Mouse (Mus musculus): ENCODE results near the gene Hif3a.

The Hif3a gene

DNA sequence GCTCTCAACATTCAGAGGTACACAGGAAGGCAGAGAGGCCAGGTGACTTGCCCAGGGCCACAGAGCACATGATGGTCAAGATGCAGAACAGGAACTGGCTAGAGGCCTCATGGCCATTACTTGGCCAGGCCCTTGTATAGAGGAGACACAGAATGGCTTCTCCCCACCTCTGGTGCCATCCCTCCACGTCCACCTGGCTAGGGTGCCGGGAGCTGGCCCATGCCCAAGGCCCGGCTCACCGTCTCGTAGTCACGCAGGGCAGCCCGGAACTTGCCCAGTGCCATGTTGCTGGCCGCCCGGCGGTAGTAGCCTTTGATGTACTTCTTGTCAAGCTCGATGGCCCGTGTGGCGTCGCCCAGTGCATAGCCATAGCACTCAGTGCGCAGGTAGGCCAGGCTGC lies 40.1 kb downstream of the Hif3a start:
- no peak for DNase-seq

DNA sequence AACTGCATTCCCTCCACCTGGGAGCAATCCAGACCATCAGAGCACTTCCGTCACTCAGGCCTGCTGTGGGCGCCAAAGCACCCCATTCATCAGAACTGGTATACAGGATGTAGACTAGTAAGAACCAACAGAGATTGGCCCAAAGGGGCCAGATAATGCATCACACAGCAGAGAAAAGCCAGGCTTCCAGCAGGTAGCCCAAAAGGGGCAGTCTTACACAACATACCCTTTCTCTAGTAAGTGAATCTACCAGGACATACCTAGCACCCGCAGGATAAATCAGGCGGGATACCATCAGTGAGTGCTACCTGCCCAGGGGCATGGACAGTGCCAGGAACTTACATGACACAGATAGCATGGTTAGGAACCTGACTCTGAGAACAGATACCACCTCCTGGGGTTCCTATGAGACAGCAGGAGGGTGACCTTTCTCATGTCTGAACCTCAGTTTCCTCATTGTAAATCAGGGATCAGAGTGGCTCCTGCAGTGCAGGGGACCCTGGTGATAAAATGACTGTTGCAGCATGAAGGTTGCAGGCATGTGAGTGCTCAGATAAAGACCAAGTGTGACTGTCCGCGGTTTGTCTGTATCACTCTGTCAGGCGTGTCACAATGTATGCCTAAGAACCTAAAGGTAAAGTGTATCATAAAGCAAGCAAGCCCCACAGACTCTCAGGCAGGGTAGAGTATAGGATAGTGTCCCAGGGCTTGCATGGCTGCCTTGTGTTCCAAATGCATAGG lies 42.6 kb downstream of the Hif3a start:
- no peak for DNase-seq

DNA sequence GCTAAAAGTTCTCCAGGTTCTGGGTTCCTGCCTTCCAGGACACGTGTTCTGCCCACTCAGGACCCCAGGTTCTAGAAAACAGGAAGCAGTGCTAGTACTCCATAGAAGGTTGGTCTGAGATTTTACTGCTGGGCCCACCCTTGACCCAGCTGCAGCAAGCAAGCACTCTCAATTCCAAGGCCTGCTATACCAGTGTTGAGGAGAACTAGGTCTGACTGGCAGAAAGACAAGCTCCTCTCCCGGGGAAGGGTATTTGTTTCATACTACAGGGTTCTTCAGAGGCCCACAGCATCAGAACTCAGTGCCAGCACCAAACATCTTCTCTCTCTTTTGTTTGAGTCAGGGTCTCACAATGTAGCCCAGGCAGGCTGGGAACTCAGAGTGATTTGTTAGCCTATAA lies 44.3 kb downstream of the Hif3a start:
- no peak for DNase-seq

DNA sequence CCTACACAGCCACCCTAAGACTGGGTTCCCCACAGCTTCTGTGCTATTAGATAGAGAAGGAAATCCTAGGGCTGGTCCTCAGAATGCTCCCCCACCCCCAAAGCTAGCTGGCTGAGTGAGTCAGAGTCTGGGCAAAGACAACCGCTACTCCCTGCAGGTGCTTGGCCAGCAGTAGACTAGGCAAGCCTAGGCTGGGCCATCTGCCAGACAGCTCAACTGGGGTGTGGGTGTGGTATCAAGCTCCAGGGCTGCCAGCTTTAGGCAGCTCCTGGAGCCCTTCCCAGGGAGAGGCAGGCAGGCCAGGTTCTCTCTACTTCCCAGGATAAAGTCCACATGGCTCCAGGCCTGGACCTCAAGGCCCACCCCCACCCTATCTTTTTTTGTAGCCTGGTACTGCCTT lies 45.2 kb downstream of the Hif3a start:
- peak; percentile 39 for DNase-seq

DNA sequence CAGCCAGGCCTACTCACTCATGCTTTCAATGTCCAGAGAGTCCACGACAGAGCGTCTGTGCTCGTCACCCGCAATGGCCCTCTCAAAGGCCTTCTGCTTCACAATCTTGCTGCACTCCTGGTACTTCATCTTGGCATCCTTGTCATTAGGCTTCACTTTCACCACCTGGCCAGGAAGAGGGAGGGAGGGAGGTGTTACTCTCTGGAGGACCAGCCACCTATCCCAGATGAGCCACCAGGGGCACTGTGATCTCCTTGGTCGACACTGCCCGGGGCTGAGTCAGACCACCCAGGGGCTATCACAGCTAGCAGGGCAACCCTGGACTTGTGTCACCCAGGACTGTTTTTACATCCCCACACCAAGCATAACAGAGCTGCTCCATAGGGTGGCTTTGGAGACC lies 46.8 kb downstream of the Hif3a start:
- no peak for DNase-seq

DNA sequence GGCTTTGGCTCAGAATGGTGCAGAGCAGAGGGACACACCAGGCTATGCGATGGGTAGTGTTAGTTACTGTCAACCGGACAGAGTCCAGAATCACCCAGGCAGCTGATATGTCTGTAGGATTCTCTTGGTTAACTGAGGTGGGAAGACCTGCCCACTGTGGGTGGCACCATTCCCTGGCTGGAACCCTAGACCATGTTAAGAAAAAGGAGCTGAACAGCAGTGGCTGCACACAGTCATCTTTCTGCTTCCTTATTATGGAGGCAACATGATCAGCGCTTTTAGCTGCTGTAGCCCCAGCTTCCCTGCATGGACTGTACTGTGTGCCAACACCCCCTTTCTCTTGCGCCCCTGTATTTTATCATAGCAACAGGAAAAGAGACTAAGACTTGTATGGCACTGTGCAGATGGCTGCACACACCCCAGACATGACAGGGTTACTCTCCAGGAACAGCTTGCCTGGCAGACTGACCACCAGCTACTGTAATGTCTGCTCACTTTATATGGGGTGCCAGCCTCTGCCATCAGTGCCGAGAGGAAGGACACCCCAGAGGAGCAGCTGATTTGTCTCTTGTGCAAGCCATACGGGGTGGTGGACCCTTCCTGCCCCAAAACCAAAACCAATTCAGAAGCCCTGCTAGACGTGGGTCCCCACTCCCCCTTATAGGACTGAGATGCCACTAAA lies 50.2 kb downstream of the Hif3a start:
- no peak for DNase-seq

DNA sequence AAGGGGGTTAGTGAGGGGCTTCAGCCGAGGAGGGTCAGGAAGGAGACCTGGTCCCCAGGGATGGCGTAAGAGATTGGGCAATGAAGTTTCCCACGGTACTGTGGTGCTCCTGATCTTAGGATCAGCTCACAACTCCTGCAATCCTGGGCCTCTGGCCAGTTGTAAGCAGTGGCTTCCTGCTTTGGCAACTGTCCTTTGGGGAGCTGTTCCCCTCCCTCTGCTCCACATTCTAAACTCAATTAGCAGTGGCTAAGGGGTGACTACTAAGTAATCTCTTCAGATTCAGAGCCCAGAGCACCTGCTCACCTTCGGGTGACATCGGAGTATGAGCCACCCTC lies 52.2 kb downstream of the Hif3a start:
- DNase-seq = no peak

DNA sequence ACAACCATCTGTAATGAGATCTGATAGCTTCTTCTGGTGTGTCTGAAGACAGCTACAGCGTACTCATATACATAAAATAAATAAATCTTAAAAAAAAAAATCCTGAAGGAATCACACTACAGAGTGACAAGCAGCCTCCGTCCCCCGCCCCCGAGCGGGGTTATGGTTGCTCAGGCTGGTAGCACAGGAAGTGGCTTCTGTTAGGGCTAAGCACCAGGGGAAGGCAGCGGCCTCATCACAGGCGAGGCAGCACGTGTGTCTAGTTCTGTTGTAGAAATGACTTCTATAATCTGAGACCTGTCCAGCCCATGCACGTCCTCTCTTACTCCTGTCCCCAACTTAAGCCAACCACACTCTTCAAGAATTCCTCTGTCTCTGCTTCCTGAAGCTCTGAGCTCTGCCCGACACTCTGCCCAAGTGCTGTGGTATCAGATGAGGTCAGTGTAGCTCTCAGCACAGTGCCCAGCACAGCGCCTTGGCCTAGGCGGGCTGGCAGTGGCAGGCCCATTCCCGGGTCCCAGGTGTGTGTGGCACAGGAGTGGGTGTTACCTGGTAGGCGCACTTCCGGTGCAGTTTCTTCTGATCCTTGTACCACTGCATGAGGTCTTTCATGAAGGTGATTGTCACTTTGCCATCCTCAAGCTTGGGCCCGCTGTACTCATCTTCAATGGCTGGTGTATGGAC lies 52.8 kb downstream of the Hif3a start:
- peak; percentile 74 for DNase-seq

DNA sequence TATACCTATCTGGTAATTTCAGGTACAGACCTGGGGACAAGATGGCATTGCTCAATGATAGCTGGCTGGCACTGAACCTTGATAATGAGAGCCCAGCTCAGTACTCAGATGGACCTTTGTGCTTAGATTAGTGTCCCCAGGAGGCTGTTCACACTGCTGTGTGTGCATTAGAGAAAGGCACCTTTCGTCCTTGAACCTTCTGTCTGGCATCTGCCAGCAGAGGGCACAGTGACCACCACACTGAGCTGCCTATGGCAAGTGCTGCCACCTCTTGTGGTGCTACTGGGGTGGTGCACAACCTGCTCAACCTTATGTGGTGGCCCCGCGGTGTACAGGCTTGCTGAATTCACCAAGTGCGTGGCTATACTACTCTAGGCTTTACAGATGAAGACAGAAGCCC lies 54.9 kb downstream of the Hif3a start:
- peak; percentile 55 for DNase-seq

DNA sequence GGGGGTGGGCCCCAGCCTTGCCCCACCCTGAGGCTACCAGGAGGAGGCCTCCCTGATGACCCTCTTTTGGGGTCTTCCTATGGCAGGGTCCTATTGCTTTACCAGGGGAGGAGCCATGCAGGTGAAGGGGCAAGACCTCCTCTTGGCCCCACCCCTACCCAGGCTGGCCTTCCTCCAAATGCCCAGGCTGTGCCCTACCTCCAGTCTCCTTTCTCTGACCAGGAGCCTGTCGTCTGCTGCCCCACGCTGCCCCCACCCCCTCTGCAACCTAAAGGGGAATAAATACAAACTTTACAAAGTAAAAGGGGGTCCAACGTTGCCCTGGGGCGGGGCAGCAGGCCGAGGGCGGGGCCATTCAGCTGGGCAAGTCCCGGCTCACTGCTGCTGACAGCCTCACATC lies 57.5 kb downstream of the Hif3a start:
- DNase-seq = no peak

DNA sequence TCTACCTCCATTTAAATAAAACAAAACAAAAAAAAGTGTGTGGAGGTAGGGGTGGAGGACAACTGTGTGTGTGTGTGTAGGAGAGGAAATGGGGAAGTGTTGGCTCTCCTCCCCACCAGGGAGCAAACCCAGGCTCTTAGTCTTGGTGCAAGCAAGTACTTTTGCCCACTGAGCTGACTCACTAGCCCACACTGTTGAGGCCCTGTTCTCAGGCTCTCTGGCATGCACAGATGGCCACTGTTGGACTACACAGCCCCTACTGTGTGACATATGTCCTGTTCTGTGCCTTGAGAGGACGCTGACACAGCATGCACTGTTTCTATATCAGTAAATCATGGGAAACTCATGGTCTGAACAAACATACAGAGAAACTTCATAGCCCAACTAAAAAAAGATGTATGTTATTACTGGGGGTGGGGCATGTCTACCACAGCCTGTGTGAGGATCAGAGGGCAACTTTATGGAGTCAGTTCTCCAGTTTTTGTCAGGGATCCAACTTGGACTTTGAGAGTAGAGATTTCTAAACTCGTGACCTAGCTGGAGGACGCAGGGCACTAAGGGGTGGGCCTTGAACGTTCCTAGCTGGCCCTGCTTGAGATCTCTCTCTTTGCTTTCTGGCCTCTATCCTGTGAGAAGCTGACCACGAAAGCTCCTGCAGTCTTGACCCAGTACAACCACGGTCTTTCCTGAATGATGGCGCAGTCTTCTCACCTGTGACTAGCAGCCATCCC lies 58.8 kb downstream of the Hif3a start:
- DNase-seq = no peak

DNA sequence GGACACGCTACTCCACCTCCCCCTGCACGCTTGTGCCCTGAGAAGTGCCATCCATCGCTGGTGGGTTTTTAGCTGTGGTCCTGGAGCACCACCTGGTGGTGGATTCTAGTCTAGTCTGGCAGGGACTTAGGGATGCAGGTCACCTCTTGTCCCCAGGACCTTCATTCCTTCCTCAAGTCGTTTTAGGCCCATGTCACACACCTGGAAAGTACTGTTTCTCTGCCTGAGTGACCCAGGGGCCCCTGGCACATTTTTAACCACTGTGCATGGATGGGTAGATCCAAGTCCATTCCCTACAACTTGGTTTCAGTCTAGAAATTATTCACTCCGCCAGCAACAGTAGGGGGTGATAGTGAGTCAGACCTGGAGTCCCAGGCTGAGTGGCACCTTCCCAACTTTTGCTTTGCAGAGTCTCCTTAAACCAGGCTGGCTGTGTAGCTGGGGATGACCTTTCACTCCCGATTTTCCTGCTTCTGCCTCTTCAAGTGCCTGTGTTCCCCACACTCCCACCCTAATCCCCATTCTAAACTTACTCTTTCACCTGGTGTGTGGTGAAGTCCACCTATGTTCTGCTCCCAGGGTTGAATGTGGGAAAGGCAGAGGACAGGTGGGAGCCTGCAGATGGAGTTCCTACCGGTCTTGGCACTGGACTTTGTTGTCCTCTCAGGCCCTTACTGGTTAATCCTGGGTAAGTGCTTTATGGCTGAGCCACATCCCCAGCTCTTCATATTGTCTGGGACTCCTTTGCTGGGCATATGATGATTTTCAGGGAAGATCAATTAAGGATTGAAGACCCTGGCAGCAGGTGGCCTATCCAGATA lies 59.6 kb downstream of the Hif3a start:
- peak; percentile 88 for DNase-seq

DNA sequence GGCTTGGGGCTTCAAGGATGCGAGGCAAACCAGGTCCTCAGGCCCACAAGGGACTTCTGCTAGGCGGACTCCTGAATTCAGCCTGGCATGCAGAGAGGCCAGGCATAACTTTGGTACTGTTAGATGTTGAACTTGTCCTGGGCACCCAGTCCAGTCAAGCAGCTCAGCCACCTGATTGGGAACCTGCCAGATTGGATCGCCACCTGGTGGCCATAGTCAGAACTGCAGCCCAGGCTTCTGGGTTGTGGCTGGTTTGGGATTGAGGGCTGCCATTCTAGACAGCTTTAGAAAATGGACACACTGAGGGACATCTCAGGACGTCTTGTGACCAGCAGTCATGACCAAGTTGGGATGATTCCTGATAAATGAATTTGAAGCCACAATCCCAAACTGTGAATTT lies 62.6 kb downstream of the Hif3a start:
- peak; percentile 87 for DNase-seq

DNA sequence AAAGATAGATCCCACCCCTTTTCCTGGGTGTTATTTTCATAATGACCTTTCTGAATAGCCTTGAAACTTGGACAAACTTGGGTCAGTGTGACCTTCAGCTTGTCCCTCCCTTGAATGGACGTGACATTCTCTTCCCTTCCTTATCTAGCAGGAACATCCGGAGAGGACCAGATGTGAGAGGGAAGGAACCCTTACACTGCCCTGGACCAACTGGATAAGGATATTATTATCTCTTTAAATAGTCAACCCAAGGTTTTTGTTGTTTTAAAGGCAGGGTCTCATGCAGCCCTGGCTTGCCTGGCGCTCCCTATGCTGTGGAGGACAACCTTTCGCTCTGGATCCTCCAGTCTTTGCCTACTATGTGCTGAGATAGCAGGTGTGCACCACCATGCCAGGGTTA lies 63.0 kb downstream of the Hif3a start:
- no peak for DNase-seq

DNA sequence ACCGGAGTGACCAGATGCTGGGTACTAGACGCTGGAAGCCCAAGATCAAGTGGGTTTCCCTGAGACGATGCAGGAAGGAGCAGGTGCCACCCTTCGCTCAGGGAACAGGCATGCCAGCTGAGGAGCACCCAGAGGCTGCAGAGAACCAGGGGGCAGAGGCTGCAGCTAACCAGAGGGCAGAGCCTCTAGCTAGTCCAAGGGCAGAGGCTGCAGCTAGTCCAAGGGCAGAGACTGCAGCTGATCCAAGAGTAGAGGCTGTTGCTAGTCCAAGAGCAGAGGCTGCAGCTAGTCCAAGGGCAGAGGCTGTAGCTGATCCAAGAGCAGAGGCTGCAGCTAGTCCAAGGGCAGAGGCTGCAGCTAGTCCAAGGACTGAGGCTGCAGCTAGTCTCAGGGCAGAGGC lies 66.9 kb downstream of the Hif3a start:
- DNase-seq = no peak

DNA sequence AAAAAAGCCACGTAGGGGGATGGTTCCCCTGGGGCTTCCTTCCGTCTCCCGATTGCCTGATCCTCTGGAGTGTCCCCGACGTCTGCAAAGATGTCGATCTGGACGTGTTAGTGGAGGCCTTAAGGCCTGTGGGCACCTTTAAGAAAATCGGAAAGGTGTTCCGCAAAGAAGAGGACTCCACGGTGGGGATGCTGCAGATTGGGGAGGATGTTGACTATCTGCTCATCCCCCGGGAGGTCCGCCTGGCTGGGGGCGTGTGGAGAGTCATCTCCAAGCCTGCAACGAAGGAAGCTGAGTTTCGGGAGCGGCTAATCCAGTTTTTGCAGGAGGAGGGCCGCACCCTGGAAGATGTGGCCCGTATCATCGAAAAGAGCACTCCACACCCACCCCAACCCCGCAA lies 67.8 kb downstream of the Hif3a start:
- no peak for DNase-seq

DNA sequence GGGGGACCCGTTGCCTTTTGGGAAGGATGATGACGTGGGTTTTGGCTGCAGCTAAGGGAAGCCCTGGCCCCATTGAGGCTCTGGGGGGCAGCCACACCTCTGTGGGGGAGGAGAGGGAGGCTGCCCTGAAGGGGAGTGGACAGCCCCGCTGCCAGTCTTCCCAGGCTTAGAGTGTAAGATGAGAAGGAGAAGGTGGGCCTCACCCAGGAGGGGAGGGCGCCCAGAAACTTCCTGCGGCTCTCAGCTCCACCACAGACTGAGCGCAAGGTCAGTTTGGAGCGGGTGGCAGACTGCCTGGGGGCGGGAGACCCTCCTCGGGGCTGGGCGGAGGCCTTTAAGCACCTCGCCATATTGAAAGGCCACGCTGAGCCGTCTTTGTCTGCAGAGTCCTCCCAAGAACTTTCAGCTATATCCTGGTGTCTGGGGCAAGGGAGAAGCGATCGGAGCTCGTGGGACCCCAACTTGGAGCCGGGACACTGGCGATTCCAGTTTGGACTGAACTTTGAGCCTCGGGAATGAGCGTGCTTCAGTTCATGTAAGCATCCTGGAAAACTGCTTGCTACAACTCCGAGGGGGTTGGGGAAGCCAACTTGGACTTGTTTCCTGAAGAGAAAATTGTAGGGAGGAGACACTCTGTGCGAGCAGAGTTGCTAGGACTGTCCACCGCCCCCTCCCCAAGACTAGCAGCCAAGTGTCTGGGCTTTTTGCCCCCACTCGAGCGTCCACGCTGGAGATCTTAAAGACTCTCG lies 68.4 kb downstream of the Hif3a start:
- no peak for DNase-seq

DNA sequence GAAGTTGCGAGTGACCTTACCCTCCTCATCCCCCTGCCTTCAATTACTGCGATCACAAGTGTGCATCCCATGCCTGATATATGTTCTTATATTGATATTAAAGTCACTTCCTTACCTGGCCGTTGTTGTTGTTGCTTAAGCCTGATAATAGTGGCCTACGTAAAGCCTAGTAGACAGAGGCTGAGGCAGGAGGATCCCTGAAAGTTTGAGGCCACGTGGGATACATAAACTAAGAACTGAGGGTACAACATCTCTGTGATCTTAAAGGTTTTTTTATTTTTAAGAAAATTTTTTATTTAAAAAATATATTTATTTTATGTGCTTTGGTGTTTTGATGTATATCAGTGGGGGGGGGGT lies 69.8 kb downstream of the Hif3a start, which contains the start of gene Ccdc8:
Gene Ccdc8, plus strand, starts transcription at position 258 of the 357 bp plus-strand sequence.
- DNase-seq = no peak

DNA sequence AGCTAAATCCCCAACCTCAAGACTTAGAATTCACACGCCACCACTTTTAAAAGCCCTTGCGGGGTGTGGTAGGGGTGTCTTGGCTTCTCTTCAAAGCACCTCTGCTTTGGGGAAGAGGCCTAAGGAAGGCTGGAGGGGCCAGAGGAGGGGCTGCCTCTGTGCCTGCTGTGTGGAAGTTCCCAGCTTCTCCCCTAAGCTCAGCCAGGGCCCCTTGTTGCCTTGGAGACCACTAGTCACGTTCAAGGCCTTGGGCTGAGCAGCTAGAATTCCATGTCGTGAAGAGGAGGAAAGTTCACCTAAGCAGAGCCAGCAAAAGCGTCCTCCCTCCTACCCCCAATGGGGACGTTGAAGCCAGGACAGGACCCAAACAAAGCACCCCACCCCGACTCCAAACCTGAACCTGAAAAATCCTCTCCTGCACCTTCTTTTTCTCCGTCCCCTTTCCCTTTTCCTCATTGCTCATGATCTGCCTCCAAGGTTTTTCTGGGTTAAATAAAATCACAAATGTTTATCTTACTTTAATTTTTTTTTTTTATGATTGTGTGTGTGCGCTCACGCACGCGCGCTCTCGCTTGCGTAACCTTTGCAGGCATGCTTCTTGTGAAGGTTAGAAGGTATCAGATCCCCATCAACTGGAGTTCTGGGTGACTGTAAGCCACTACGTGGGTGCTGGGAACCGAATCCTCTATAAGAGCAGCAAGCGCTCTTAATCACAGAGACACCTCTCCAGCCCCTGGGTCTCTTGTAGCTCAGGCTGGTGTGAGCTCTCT lies 70.4 kb downstream of the Hif3a start:
- DNase-seq = no peak

DNA sequence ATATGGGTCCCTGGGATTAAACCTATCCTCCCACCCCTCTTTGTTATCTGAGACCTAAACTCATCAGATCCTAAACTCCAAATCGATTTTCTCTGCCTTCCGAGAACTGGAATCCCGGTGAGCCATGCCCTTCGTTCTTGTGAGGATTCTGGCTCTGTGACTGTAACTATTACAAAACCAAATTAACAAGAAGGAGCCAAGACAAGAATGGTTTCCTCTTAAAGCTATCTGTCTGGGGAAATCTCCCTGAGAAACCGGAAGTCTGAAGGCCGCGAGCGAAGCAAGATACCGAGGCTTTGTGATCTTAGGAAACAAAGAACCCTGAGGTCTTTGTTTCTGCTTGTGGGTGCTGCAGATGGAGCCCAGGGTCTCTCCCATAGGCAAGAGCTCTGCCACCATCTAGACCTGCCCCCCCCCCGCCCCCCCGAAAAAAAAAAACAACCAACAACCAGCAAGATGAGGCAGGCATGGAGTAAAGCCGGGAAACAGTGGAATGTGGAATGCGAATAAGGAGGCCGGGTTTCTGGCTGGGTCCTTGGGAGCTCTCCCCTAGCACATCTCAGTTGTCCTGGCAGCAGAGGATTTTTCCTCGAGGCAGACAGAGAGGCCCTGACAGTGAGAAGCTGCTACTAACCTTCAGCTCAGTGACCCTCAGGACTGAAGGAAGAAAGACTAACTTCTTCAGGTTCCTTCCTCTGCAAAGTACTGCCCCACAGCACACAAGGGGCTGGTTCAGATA lies 72.1 kb downstream of the Hif3a start:
- peak; percentile 45 for DNase-seq

Data from thymus, postnatal 25 days (tissue).